Mouse (Mus musculus) erythroblast, embryonic 14.5 days (primary cell): ENCODE results near the gene Dnah8.

Experiments used
- GATA1 ChIP-seq: IDR thresholded peaks from 2 replicates; pipeline ENCODE4 v1.6.1; 2012; ENCODE audit warnings: low read length, inconsistent platforms, mixed read lengths
- TAL1 ChIP-seq: IDR thresholded peaks from 3 replicates; pipeline ENCODE4 v1.6.1; 2012; ENCODE audit warnings: low read length, inconsistent platforms, mixed read lengths

DNA sequence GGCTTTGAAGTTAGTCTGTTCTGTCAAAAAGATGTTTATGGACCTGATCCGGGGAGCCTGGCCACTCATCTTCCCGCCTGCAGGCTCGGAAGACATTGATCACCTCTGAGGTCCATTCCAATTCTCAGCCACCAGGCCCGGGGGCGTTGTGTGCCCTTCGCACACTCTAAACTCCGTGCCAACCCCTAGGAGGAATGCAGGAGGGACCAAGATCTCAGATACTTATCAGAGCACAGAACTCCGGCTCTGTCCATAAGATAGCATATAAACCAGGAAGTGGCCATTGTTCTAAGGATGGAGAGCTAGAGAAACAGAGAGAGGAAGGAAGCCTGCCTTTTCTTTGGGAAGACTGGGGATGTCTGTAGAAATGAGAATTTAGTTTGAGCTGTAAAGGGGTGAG is 259.4 kb downstream of the Dnah8 start:
- TF ChIP-seq GATA1 (no peak), TAL1 (no peak)
